Mouse (Mus musculus): ENCODE results near the gene Stard5.

The Stard5 gene

DNA sequence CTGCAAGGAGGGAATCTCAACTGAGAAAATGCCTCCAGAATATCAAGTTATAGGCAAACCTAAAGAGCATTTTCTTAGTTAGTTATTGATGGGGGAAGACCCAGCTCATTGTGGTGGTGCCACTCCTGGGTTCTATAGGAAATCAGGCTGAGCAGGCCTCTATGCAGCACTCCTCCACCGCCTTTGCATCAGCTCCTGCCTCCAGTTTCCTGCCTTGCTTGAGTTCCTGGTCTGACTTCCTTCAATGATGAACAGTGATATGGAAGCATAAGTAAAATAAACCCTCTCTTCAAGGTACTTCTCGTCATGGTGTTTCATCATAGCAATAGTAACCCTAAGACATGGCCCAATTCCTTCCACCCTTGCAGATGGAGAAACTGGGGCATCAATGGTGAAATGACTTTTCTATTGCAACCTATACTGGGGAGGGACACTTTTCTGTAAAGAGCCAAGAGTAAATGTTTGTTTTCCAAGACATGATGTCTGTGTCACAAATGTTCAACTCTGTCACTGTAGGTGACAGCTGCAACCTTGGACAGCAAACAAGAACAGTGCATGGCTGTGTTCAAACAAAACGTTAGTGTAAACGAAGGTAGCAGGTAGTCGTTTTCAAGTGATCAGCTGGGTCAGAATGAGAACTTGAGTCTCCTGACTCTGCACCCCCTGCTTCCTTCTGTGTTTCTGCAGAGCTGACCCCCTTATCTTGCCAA is 36.3 kb downstream of the Stard5 start:
- DNase-seq, result no peak

DNA sequence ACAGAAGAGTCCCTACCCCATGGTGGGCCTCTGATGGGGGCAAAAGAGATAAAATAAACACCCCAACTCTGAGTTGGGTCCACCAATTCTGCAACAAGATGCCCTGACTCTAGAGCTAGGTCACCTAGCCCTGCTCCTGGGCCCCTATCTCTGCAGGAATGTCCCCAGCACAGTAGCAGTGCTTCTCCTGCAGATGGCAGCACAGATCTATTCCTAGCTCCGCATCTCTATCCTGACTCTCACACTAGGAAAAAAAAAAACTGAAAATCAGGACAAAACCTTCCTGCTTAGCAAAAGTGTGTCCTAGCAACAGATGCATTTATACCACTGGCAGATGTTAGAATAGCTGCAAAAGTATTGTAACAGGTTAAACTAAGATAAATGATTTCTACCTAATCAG is 37.0 kb downstream of the Stard5 start:
- peak; percentile 66 for DNase-seq

DNA sequence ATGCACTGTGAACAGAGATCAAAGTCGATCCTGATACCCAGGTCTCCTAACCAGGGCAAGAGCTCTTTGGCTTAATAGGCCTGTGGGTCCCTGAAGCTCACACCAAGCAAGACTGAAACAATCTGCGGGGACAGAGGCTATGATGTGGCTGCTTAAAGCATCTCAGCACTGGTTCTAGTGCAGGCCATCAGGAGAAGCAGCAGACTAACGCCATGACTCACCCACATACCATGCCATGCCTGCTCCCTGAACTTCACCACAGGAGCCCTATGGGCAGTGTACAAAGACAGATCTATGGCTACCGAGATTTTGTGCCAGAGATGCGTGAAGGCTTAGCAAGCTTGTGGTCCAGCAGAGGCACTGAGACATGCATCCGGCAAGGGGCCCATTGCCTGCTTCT is 39.8 kb downstream of the Stard5 start:
- DNase-seq, result no peak

DNA sequence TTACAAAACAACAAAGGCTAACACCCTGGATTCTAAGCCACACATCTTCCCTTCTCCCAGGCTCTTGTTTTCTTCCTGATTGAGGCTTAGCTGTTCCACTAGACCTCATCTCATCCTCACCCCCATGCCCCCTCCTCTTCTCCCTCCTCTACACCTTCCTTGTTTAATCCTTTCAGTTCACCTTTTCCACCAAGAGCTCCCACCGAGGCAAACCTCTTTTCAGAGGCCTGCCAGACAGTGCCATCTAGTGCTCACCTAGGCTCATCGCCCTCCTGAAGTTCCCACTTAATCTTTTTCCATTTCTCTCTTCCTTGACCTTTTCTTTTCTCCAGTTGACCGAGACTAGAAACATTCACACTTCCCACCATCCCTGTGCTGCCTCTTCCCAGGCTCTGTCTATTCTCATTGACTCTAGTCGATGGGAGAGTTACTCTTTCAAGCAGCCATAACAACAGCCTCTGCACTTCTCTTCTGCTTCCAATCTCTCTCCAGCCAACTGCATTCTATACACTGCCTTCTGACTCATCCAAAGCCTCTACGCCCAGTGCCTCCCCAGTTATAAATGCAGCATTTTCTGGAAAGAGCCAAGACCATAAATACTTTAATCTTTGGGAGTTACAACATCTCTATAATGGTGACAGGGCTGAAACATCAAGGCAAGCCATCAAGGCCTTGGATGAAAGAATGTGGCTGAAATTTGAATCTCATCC is 43.9 kb downstream of the Stard5 start:
- no peak for DNase-seq

DNA sequence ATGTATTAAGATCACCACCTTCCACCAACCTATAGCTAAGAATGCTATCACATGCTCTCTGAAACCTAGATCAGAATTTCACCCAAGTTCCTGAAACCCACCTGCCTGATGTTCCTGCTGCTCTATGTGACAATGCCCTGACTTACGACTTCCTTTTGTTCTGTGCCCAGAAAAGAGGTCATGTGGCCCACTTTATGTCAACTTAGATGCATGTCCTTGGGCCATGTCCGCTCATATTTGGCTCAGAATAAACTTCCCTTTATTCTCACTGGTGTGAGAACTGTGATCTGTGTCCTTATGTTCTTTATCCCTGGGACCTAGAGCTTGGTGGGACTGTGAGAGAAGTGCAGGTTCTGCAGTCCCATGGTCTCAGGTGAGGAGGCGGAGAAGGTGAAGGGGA is 45.5 kb downstream of the Stard5 start:
- no peak for DNase-seq

DNA sequence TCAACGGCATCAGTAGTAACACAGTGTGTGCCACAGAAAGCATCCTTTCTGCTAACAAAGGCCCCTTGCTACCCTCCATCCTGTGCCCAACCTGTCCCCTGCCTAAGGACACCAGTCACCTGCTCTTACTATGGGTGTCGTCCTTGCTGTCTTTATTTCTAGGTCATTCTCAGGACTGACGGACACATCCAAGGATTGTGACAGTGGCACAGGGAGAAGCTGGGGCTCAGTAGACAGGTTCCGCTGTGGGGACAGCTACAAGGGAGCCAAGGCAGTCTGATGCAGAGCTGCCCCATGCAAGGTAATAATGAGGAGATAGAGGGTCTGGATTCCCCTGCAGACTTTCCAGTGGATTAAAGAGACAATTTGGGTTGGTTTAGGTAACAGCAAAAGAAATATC is 46.7 kb downstream of the Stard5 start:
- no peak for DNase-seq

DNA sequence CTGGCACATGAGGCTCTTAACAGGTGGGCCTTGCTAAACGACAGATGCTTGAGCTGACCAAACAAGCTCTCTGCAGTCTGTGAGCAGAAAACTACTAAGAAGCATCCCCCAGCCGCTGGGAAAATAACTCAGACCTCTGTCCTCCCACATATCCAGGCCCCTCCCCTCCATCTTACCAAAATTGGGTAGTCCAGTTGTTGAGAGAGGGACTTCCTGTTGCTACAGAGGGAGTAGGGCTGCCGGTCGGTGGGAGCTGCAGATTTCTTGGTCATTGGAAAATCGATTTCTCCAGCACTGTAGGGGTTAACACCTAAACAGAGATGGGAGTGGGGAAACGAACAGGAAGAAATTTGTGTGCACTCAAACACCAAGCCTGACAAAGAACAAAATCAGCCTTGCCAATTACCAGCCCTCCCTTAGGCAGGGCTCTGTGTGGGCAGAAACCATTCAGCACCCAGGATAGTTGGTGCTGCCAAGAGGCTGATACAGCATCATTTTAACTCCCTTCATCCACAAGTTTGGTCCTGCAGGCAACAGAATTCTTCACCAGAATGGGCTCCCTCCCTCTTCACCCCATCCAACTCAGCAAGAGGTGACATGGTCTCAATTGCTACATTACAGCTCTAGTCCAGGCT is 51.0 kb downstream of the Stard5 start:
- no peak for DNase-seq

DNA sequence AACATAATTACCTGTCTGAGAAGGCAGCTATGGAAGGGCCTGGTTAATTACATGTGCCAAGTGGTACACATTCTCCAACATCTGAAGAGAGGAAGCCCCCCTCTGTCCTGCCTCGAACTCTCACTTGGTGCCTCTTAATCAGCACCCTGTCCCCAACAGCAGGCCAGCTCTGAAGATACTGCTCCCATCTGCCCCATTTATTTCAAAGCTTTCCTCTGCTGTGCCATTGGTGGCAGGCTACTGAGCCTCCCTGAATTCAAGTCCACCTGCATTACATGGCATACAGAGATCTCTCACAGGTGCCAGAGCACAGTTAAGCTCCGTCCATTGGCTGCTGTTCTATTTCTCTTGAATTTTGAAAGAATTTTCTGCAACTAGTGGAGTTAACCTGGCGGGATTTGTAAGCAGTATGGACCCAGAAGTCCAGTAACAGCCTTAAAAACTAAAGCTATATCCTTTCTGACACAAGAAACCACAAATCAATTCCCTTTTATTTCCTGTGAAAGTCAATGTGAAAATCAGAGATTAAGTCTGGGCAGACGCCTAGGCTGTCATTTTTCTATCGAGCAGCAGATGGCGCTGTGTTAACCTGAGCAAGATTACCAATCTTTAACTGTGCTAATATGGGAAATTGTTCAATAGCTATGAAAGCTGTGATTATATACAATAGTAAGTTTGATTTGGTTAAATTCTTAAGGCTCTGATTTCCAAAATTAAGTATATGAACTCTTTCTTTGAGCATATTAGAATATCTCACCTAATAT is 63.9 kb downstream of the Stard5 start:
- peak; percentile 22 for DNase-seq

DNA sequence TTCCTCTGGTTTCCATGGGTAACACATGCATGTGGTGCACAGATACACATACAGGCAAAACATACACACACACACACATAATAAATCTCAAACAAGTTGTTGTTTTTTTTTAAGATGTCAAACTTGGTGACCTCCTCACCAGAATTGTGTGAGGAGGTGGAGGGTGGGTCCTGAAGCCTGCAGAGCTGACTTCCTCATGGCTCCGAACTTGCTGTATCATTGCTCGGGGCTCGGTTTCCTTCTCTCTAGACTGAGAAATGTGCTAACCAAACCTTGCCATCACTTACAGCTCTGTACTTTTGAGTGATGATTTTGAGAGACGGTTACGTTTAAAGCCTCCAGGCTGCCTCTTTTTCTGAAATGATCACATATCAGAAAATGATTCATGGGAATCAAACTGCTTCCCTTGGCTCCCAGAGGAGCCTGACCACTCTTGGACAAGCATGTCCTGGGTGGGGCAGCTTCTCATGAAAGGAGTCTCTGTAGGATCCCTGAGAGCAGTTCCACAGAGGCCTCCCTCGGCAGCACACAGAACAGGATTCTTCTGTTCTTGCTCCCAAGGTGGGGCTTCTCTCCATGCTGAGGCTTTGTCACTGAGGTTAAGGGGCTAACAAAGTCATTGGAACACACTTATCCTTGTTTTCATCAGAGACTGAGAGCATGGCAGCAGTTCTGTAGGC is 67.4 kb downstream of the Stard5 start:
- no peak for DNase-seq

Measured in right cerebral cortex, postnatal 14 days (tissue).